Mouse (Mus musculus) embryonic facial prominence, embryonic 14.5 days (tissue): ENCODE data around the gene Ces1f. TPM values are rescaled to one million over a fixed set of nuclear protein-coding genes. Genes with fewer than 3 reads are reported as not detected.

Experiments used
- ATAC-seq: fragments of 200-750 bp; cut with Nextera tagmentation; 2 replicates; pipeline ENCODE4 v1.8.0; 2017; ENCODE audit warnings: low read depth, moderate number of reproducible peaks, moderate TSS enrichment
- DNase-seq: peaks from one replicate; pipeline ENCODE4 v3.0.0-alpha.2; 2015; ENCODE audit warnings: low spot score
- H3K27ac ChIP-seq: fragments of 300-500 bp; sonication (generic); replicated peaks from 2 replicates; pipeline ENCODE4 v1.5.1; 2014; ENCODE audit warnings: low read depth, mild to moderate bottlenecking, low read length, moderate library complexity
- H3K27me3 ChIP-seq: fragments of 300-500 bp; sonication (generic); replicated peaks from 2 replicates; pipeline ENCODE4 v1.6.1; 2014; ENCODE audit warnings: low read length; ENCODE audit not compliant: control insufficient read depth, insufficient read depth
- H3K36me3 ChIP-seq: fragments of 300-500 bp; sonication (generic); 2 replicates; pipeline ENCODE4 v1.6.1; 2014; ENCODE audit warnings: low read length, mixed read lengths; ENCODE audit not compliant: control insufficient read depth, insufficient read depth
- H3K4me1 ChIP-seq: fragments of 300-500 bp; sonication (generic); 2 replicates; pipeline ENCODE4 v1.6.1; 2014; ENCODE audit warnings: antibody characterized with exemption, low read length; ENCODE audit not compliant: control insufficient read depth, insufficient read depth
- H3K4me2 ChIP-seq: fragments of 300-500 bp; sonication (generic); 2 replicates; pipeline ENCODE4 v1.6.1; 2014; ENCODE audit warnings: low read depth, mild to moderate bottlenecking, low read length, moderate library complexity, mixed read lengths
- H3K4me3 ChIP-seq: fragments of 300-500 bp; sonication (generic); 2 replicates; pipeline ENCODE4 v1.5.1; 2014; ENCODE audit warnings: low read depth, mild to moderate bottlenecking, low read length
- H3K9ac ChIP-seq: fragments of 300-500 bp; sonication (generic); 2 replicates; pipeline ENCODE4 v1.6.1; 2014; ENCODE audit warnings: low read depth, mild to moderate bottlenecking, low read length, moderate library complexity, mixed read lengths
- H3K9me3 ChIP-seq: fragments of 300-500 bp; sonication (generic); 2 replicates; pipeline ENCODE4 v1.6.1; 2016; ENCODE audit warnings: low read length; ENCODE audit not compliant: control insufficient read depth
- WGBS: fragments of 180-500 bp; shearing (Covaris S2); extraction: QIAGEN DNeasy Blood & Tissue Kit; methylation state at CpG from one replicate; pipeline ENCODE4 v1.1.7; 2014; 5-methylcytosine and 5-hydroxymethylcytosine counted together
- polyA plus RNA-seq: library from polyadenylated mRNA; unstranded; fragments of >200 nt; fragmentation: Nextera tagmentation; extraction: Ambion mirVana; gene quantifications from 2 replicates; pipeline ENCODE4 v1.2.1, GENCODE M21; 2014

The Ces1f gene
- polyA plus RNA-seq = 0.11 TPM in 1 of 2 replicates, not detected in the other

DNA sequence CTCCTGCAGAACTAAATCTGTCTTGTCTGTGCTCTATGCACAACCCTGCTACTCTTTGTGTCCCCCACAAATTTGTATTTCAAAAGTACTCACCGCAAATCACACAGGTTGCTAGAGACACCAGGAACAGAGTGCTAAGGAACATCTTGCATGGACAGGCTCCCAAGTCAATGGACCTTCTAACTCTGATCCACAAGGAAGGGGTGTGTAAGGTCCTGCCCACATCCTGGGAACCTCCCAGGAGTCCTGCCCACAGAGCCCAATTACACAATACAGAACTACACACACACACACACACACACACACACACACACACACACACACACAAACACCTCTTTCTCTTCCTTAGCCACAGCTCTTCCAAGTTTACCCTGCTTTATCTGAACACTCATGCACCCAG, at the start of gene Ces1f:
Gene Ces1f, minus strand, starts transcription at position 192 of the 400 bp plus-strand sequence.
- no peak within 1 kb of the TSS for H3K4me2 ChIP-seq
- H3K9ac ChIP-seq = no peak within 1 kb of the TSS
- H3K4me1 ChIP-seq = no peaks in the 10 kb centered on the region
- H3K4me3 ChIP-seq = no peak within 1 kb of the TSS
- ATAC-seq (no peak), DNase-seq (no peak)
- H3K27ac ChIP-seq = no peak within 1 kb of the TSS
- H3K36me3 ChIP-seq = no peaks in the 10 kb centered on the region
- no peaks in the 10 kb centered on the region for H3K9me3 ChIP-seq
- WGBS = 88% methylated on average over 1 of the region's 1 CpGs
- no peaks in the 10 kb centered on the region for H3K27me3 ChIP-seq

DNA sequence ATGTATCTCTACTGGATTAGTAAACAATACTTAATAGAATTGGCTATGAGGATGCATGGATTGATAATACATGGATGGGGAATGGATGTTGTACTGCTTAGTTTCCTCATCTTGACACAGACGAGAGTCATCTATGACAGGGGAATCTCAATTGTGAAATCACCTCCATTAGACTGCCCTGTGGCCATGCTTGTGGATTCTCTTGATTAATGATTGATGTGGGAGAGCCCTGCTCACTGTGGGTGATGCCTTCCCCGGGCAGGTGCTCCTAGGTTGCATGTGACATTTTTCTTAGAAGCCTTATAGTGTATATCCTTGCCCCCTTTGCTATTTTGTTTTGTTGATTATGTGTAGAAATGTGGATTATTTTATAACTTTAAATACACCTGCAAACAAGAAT, 45.6 kb upstream of the Ces1f start:
- H3K36me3 ChIP-seq = no peaks in the 10 kb centered on the region
- no peaks in the 10 kb centered on the region for H3K4me1 ChIP-seq
- H3K9me3 ChIP-seq = no peaks in the 10 kb centered on the region
- ATAC-seq (no peak), DNase-seq (no peak)
- no peak overlapping the region for H3K9ac ChIP-seq
- WGBS = 64% methylated on average over 2 of the region's 2 CpGs
- H3K4me2 ChIP-seq = no peak overlapping the region
- H3K27me3 ChIP-seq = no peaks in the 10 kb centered on the region
- H3K27ac ChIP-seq = no peak overlapping the region
- H3K4me3 ChIP-seq = no peak overlapping the region

DNA sequence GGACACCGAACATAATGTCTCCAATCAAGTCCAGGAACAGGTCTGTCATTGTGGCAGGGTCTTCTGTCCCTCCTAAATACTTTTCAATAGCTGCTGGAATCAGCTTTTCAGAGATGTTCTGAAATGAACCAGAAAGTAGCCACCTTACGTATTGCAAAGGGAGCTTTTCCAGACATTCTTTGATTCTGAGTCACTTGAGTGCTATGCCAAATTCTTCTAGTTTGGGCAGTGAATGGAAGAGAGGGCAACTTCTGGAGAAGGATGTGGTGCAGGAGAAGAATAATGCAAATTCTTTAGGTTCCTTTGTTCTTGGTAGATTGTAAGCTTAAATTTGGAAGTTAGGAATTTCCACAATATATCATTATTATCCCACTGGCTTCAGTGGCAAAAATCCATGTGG, 37.5 kb upstream of the Ces1f start:
- Histone ChIP-seq H3K9me3 (no peaks in the 10 kb centered on the region), H3K4me3 (no peak overlapping the region), H3K36me3 (no peaks in the 10 kb centered on the region), H3K4me2 (no peak overlapping the region), H3K4me1 (no peaks in the 10 kb centered on the region), H3K27ac (no peak overlapping the region), H3K9ac (no peak overlapping the region), H3K27me3 (no peaks in the 10 kb centered on the region)
- ATAC-seq (no peak), DNase-seq (no peak)
- 79% methylated on average over 2 of the region's 2 CpGs for WGBS

DNA sequence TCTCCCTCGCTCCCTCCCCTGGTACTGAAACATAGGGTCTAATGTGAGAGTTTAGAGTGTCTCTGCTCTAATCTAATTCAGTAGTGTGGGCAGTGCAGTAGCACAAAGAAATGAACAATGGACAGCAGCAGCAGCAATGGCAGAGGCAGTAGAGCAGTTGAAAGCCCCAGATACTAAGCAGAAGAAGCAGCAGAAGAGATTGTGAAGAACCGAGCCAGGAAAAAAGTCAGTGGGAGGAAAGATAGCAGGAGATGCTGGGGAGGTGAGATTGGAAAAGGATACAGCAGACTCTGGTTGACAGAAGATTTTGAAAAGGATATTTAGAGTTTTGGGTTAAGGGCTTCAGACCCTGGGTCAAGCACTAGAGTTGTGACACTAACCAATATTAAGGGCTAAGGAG, 36.0 kb upstream of the Ces1f start:
- Histone ChIP-seq H3K9me3 (no peaks in the 10 kb centered on the region), H3K4me3 (no peak overlapping the region), H3K9ac (no peak overlapping the region), H3K4me2 (no peak overlapping the region), H3K4me1 (no peaks in the 10 kb centered on the region), H3K36me3 (no peaks in the 10 kb centered on the region), H3K27me3 (no peaks in the 10 kb centered on the region), H3K27ac (no peak overlapping the region)
- ATAC-seq = no peak
- 75% methylated on average over 2 of the region's 2 CpGs for WGBS
- DNase-seq = no peak

DNA sequence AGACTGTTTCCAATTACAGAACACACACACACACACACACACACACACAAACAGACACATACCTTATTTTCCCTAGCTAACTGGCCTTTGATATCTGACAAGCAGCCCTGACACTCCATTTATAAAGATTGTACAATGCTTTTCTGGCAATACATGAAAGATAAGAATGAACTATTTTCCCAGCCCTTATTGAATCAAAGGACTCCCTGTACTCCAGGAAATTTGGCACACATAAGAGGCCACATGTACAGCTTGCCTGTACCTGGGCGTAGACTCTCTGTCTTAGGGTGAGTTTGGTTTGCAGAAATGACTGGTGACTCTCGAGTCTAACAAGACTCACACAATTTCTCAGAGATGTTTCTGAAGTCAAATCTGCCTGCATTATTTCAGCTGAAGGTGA, 4.3 kb upstream of the Ces1f start:
- no peak for DNase-seq
- Histone ChIP-seq H3K27me3 (no peaks in the 10 kb centered on the region), H3K9me3 (no peaks in the 10 kb centered on the region), H3K4me3 (no peak overlapping the region), H3K4me2 (no peak overlapping the region), H3K9ac (no peak overlapping the region), H3K36me3 (no peaks in the 10 kb centered on the region), H3K4me1 (no peaks in the 10 kb centered on the region), H3K27ac (no peak overlapping the region)
- ATAC-seq = no peak
- WGBS = 70% methylated on average over 2 of the region's 2 CpGs

DNA sequence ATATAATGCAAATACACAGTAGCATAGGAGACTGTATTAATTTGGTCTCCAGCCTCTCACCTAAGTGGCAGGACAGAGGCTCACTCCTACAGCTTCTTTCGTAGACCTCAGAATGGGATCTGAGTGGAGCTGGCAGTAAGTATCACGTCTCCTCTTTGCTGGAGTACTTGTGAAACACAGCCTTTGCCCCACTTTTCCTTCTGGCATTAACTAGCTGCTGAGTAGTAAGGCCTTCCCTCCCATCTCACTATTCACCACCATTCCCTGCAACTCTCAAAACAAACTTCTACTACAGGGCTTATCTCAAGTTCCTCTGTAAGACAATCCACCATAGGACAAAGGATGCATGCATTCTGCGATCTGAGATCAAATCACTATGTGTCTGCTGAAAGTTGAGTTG, 2.8 kb upstream of the Ces1f start:
- Histone ChIP-seq H3K4me1 (no peaks in the 10 kb centered on the region), H3K4me2 (no peak overlapping the region), H3K4me3 (no peak overlapping the region), H3K27me3 (no peaks in the 10 kb centered on the region), H3K27ac (no peak overlapping the region), H3K36me3 (no peaks in the 10 kb centered on the region), H3K9me3 (no peaks in the 10 kb centered on the region), H3K9ac (no peak overlapping the region)
- peak; percentile 22; the same call in 1 of the 2 replicates for ATAC-seq
- WGBS = 76% methylated on average over 3 of the region's 3 CpGs
- no peak for DNase-seq

DNA sequence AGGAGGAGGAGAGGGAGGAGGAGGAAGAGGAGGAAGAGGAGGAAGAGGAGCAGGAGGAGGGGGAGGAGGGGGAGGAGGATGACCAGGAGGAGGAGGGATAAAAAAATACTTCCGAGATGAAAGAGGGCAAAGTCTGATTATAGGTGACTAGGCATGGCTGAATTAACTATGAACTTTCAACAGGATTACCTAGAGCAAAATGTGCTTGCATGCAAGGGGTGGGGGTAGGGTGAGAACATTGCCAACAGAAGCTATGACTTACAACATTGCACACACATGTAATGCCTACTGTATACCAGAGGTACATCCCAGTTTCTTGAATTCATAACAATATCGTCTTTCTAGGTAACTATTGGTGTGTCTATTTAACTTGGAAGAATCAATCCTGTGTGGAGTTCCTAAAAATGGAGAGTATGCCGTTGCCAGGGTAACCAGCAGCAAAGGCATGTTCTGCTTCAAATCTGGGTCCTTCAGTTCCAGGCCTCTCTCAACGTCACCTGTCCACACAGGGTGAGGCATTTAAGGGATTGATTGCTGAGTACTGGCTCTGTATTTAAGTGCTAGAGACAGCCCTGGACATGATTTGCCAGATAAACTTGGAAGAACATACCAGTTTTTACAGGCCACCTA, 1.3 kb downstream of the Ces1f start:
- Histone ChIP-seq H3K4me1 (no peaks in the 10 kb centered on the region), H3K4me3 (no peak overlapping the region), H3K4me2 (no peak overlapping the region), H3K9me3 (no peaks in the 10 kb centered on the region), H3K36me3 (no peaks in the 10 kb centered on the region), H3K27me3 (no peaks in the 10 kb centered on the region), H3K27ac (no peak overlapping the region), H3K9ac (no peak overlapping the region)
- no peak for ATAC-seq
- no peak for DNase-seq
- WGBS = 77% methylated on average over 4 of the region's 4 CpGs

DNA sequence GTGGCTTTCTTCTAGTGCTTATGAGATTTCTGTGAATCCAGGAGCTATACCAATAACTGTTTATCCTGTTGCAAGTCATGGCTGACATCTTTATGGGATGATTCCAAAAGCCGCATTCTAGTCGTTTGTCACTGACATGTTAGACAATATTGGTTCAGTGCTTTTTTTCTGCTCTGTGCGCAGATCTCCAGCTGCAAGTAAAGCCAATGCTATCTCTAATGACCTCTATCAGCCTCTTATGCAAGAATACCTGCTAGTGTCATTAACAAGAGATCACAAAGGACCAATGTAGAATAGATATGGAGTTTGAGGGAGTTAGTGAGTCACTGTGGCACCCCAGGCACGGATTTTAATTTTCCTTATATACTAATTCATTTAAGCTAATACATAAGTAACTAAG, 4.9 kb downstream of the Ces1f start:
- no peak for DNase-seq
- Histone ChIP-seq H3K4me3 (no peak overlapping the region), H3K27ac (no peak overlapping the region), H3K4me1 (no peaks in the 10 kb centered on the region), H3K4me2 (no peak overlapping the region), H3K9me3 (no peaks in the 10 kb centered on the region), H3K27me3 (no peaks in the 10 kb centered on the region), H3K9ac (no peak overlapping the region), H3K36me3 (no peaks in the 10 kb centered on the region)
- no peak for ATAC-seq
- 86% methylated on average over 4 of the region's 4 CpGs for WGBS

DNA sequence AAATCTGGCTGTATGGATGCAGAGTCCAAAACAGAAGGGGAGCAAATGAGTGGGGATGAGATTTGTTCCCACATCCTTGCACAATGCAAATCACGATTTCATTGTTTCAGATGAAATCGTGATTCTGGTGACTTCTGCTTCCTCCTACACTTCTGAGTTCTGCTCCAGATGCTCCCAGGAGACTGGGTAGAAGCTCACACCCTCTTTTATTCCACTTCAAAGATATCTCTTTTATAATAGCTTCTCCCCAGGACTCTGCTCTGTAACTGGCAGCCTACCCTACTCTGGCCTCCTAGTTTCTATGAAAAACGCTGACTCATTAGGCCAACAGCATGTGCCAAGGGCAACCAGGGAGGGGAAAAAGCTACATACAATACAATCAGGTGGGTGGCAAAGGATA, 6.2 kb downstream of the Ces1f start:
- DNase-seq (no peak), ATAC-seq (no peak)
- no peak overlapping the region for H3K4me2 ChIP-seq
- no peak overlapping the region for H3K4me3 ChIP-seq
- H3K27me3 ChIP-seq = no peaks in the 10 kb centered on the region
- H3K27ac ChIP-seq = no peak overlapping the region
- WGBS = 76% methylated on average over 3 of the region's 3 CpGs
- no peak overlapping the region for H3K9ac ChIP-seq
- no peaks in the 10 kb centered on the region for H3K36me3 ChIP-seq
- no peaks in the 10 kb centered on the region for H3K4me1 ChIP-seq
- no peaks in the 10 kb centered on the region for H3K9me3 ChIP-seq
